In genomic region chr17:5666652-5667051, GRCm38 (mm10) we compare ENCODE assay signal across 22 mouse cellular contexts.
DNase-seq lines count a peak whose midpoint lies in the region; TF ChIP-seq lines count a peak whose summit lies in the region.
"Had no signal": no experiment of that assay in that cellular context is flagged by ENCODE, and none has a peak within 500 bp of the region (broad histone marks: within the 10 kb centered on the region; RNA-seq: fewer than 3 reads in every experiment).

No protein-coding gene starts in this region.

- H3K4me2 ChIP-seq in myocyte (ENCODE audit: low read depth) = no peak overlapping the region
- H3K4me2 ChIP-seq: embryonic facial prominence, embryonic 15.5 days; forebrain, embryonic 15.5 days; heart, embryonic 11.5 days; heart, embryonic 15.5 days; hindbrain, embryonic 13.5 days had no signal

- H3K36me3 ChIP-seq in C2C12 (ENCODE audit: control insufficient read depth, insufficient read depth) (no peaks in the 10 kb centered on the region), myocyte (ENCODE audit: control insufficient read depth, insufficient read depth) (no peaks in the 10 kb centered on the region)
- H3K36me3 ChIP-seq: embryonic facial prominence, embryonic 15.5 days; forebrain, embryonic 15.5 days; heart, embryonic 15.5 days; hindbrain, embryonic 13.5 days had no signal

- no peak for TF ChIP-seq POLR2A in myocyte (IDR thresholded peaks at IDR 0.05; ENCODE audit: insufficient read length, low read depth)

- peaks cover 10% of the 10 kb centered on the region for H3K27me3 ChIP-seq in C2C12 (ENCODE audit: control insufficient read depth, insufficient read depth, insufficient read length)
- H3K27me3 ChIP-seq in myocyte (ENCODE audit: control insufficient read depth, insufficient read depth, insufficient read length) = peaks cover 20% of the 10 kb centered on the region
- H3K27me3 ChIP-seq: embryonic facial prominence, embryonic 15.5 days; heart, embryonic 15.5 days; hindbrain, embryonic 13.5 days; Patski had no signal

- no peak for TF ChIP-seq CTCF in C2C12 (IDR thresholded peaks at IDR 0.05; ENCODE audit: control insufficient read depth, insufficient read depth, insufficient read length)

- peak; percentile 24 for DNase-seq in adrenal gland, postnatal 14 days
- DNase-seq in adrenal gland, postnatal 25 days = no peak
- DNase-seq in 3T3-L1 (ENCODE audit: low read depth, low spot score) = peak; percentile 19
- DNase-seq in cerebellum, adult 18-20 months = no peak
- no peak for DNase-seq in cerebellum, adult 9-11 months
- DNase-seq: B cell, adult 2 months; cerebellum, adult 2 months; cerebellum, postnatal 14 days; embryo, embryonic 11 days; gastrocnemius, postnatal 10 days; heart, adult 2 months; heart, postnatal 14 days; kidney, adult 18-20 months had no signal

- H3K79me3 ChIP-seq in C2C12 (ENCODE audit: low read depth) = no peaks in the 10 kb centered on the region

- H3ac ChIP-seq in C2C12 (ENCODE audit: control insufficient read depth, insufficient read length, low read depth) (no peak overlapping the region), myocyte (ENCODE audit: control insufficient read depth, insufficient read length) (no peak overlapping the region)

- H3K4me3 ChIP-seq in C2C12 (ENCODE audit: insufficient read depth, poor library complexity, severe bottlenecking) (no peak overlapping the region), myocyte (no peak overlapping the region)
- H3K4me3 ChIP-seq: embryonic facial prominence, embryonic 15.5 days; erythroblast, embryonic 14.5 days; forebrain, embryonic 15.5 days; heart, adult 2 months; heart, embryonic 15.5 days; hindbrain, embryonic 13.5 days had no signal

- H3K79me2 ChIP-seq in C2C12 (ENCODE audit: control insufficient read depth, insufficient read depth) (no peaks in the 10 kb centered on the region), myocyte (ENCODE audit: control insufficient read depth, insufficient read depth) (no peaks in the 10 kb centered on the region)

TF ChIP-seq in C2C12, 6 proteins besides CTCF, POLR2A, EP300 and RAD21:
- TF ChIP-seq FOSL1 (IDR thresholded peaks at IDR 0.05; ENCODE audit: insufficient read depth, low read length, poor library complexity, severe bottlenecking) (no peak), USF1 (IDR thresholded peaks at IDR 0.05; ENCODE audit: low read depth) (peak; percentile 67)

TF ChIP-seq in myocyte, 11 proteins besides CTCF, POLR2A, EP300 and RAD21:
- TF ChIP-seq USF1 (IDR thresholded peaks at IDR 0.05; ENCODE audit: low read depth) = peak; percentile 44
- TF ChIP-seq REST (IDR thresholded peaks at IDR 0.05; ENCODE audit: insufficient read depth, insufficient read length) = no peak
- TF ChIP-seq POLR2AphosphoS2 (IDR thresholded peaks at IDR 0.05; ENCODE audit: insufficient read length, low read depth) = no peak
- TF ChIP-seq MYOD1 (IDR thresholded peaks at IDR 0.05; ENCODE audit: control insufficient read depth in 1 of 3, insufficient read length in 2 of 3, low read depth in 2 of 3) = no peak

Comparison
In these comparisons a context has a peak if more than half of its experiments do, and no peak if none do; other contexts are left out.
1. DNase-seq: peak in adrenal gland, postnatal 14 days (single experiment) and 3T3-L1 (single experiment); none in adrenal gland, postnatal 25 days (single experiment), cerebellum, adult 18-20 months (0 of 2) and cerebellum, adult 9-11 months (single experiment).